9 mouse cellular contexts compared by ENCODE assay signal in genomic region chr10:95898471-95899154, GRCm38 (mm10). TPM values are rescaled to one million over a fixed set of nuclear protein-coding genes. Genes with fewer than 3 reads are reported as not detected.
DNase-seq lines count a peak whose midpoint lies in the region; ATAC-seq and TF ChIP-seq lines count a peak whose summit lies in the region.
"Had no signal": no experiment of that assay in that cellular context is flagged by ENCODE, and none has a peak within 500 bp of the region (broad histone marks: within the 10 kb centered on the region; RNA-seq: fewer than 3 reads in every experiment).

No protein-coding gene starts in this region.

- no peaks in the 10 kb centered on the region for H3K9me3 ChIP-seq in embryonic facial prominence, embryonic 11.5 days (replicated peaks; ENCODE audit: control insufficient read depth, low read length)
- no peaks in the 10 kb centered on the region for H3K9me3 ChIP-seq in embryonic facial prominence, embryonic 10.5 days
- H3K9me3 ChIP-seq in midbrain, embryonic 13.5 days, result no peaks in the 10 kb centered on the region
- no peaks in the 10 kb centered on the region for H3K9me3 ChIP-seq in midbrain, embryonic 10.5 days (replicated peaks)
- no peaks in the 10 kb centered on the region for H3K9me3 ChIP-seq in intestine, embryonic 15.5 days
- H3K9me3 ChIP-seq: stomach, embryonic 15.5 days had no signal

- H3K27ac ChIP-seq in embryonic facial prominence, embryonic 11.5 days (replicated peaks; ENCODE audit: low read depth, low read length), result no peak overlapping the region
- no peak overlapping the region for H3K27ac ChIP-seq in embryonic facial prominence, embryonic 10.5 days (replicated peaks)
- no peak overlapping the region for H3K27ac ChIP-seq in midbrain, embryonic 13.5 days
- H3K27ac ChIP-seq in midbrain, embryonic 10.5 days (replicated peaks), result no peak overlapping the region
- H3K27ac ChIP-seq in bone marrow macrophage, adult 2 months (ENCODE audit: insufficient read depth, low read depth, low read length), result no peak overlapping the region
- no peak overlapping the region for H3K27ac ChIP-seq in intestine, embryonic 15.5 days
- H3K27ac ChIP-seq: stomach, embryonic 15.5 days had no signal

- H3K27me3 ChIP-seq in embryonic facial prominence, embryonic 11.5 days (ENCODE audit: control insufficient read depth, insufficient read depth, low read length), result no peaks in the 10 kb centered on the region
- H3K27me3 ChIP-seq in embryonic facial prominence, embryonic 10.5 days (replicated peaks; ENCODE audit: low read depth, poor library complexity, severe bottlenecking), result peaks cover 4% of the 10 kb centered on the region; the same call in 1 of the 2 replicates
- no peaks in the 10 kb centered on the region for H3K27me3 ChIP-seq in midbrain, embryonic 13.5 days
- H3K27me3 ChIP-seq in midbrain, embryonic 10.5 days (ENCODE audit: low read depth, poor library complexity, severe bottlenecking), result 0 out of 2 replicates have a peak, but pooled peaks cover under 1% of the 10 kb centered on the region
- no peaks in the 10 kb centered on the region for H3K27me3 ChIP-seq in intestine, embryonic 15.5 days (replicated peaks)
- H3K27me3 ChIP-seq: stomach, embryonic 15.5 days had no signal

- WGBS in embryonic facial prominence, embryonic 11.5 days, result 72% methylated on average over 5 of the region's 5 CpGs
- 71% methylated on average over 5 of the region's 5 CpGs for WGBS in embryonic facial prominence, embryonic 10.5 days
- WGBS in midbrain, embryonic 13.5 days, result 72% methylated on average over 5 of the region's 5 CpGs
- 70% methylated on average over 5 of the region's 5 CpGs for WGBS in midbrain, embryonic 10.5 days
- WGBS in intestine, embryonic 15.5 days, result 63% methylated on average over 5 of the region's 5 CpGs

- no peak overlapping the region for H3K4me3 ChIP-seq in embryonic facial prominence, embryonic 11.5 days (ENCODE audit: low read depth, low read length)
- no peak overlapping the region for H3K4me3 ChIP-seq in embryonic facial prominence, embryonic 10.5 days
- no peak overlapping the region for H3K4me3 ChIP-seq in midbrain, embryonic 13.5 days (replicated peaks)
- no peak overlapping the region for H3K4me3 ChIP-seq in midbrain, embryonic 10.5 days
- H3K4me3 ChIP-seq in bone marrow macrophage, adult 2 months (ENCODE audit: insufficient read depth, low read length), result no peak overlapping the region
- no peak overlapping the region for H3K4me3 ChIP-seq in intestine, embryonic 15.5 days (replicated peaks)
- H3K4me3 ChIP-seq: stomach, embryonic 15.5 days had no signal

- peak; percentile 56 for DNase-seq in embryonic facial prominence, embryonic 11.5 days (ENCODE audit: low spot score)
- no peak for DNase-seq in embryonic facial prominence, embryonic 10.5 days (ENCODE audit: low spot score)
- no peak for DNase-seq in midbrain, embryonic 10.5 days (ENCODE audit: low spot score)
- peak; percentile 47 for DNase-seq in lung, postnatal 10 days
- DNase-seq in ovary, adult 18-20 months (ENCODE audit: low spot score), result no peak

- H3K4me1 ChIP-seq in embryonic facial prominence, embryonic 11.5 days (ENCODE audit: control insufficient read depth, insufficient read depth, low read length), result no peaks in the 10 kb centered on the region
- peaks cover 7% of the 10 kb centered on the region for H3K4me1 ChIP-seq in embryonic facial prominence, embryonic 10.5 days
- peaks cover 4% of the 10 kb centered on the region for H3K4me1 ChIP-seq in midbrain, embryonic 13.5 days (replicated peaks)
- H3K4me1 ChIP-seq in midbrain, embryonic 10.5 days, result peaks cover 6% of the 10 kb centered on the region; the same call in 1 of the 2 replicates
- H3K4me1 ChIP-seq in bone marrow macrophage, adult 2 months (ENCODE audit: control insufficient read depth, insufficient read depth, low read length), result no peaks in the 10 kb centered on the region
- peaks cover 6% of the 10 kb centered on the region for H3K4me1 ChIP-seq in intestine, embryonic 15.5 days (replicated peaks)
- H3K4me1 ChIP-seq: stomach, embryonic 15.5 days had no signal

- no peak for TF ChIP-seq POLR2A in bone marrow macrophage, adult 2 months (IDR thresholded peaks at IDR 0.05; ENCODE audit: borderline replicate concordance, low read depth, low read length)

- no peak overlapping the region for H3K4me2 ChIP-seq in embryonic facial prominence, embryonic 11.5 days (ENCODE audit: low read depth, low read length)
- no peak overlapping the region for H3K4me2 ChIP-seq in midbrain, embryonic 13.5 days (replicated peaks)
- H3K4me2 ChIP-seq in intestine, embryonic 15.5 days (replicated peaks), result no peak overlapping the region
- H3K4me2 ChIP-seq: stomach, embryonic 15.5 days had no signal

- TF ChIP-seq CTCF in bone marrow macrophage, adult 2 months (IDR thresholded peaks at IDR 0.05; ENCODE audit: low read depth, low read length), result peak; percentile 37

- H3K36me3 ChIP-seq in embryonic facial prominence, embryonic 11.5 days (replicated peaks; ENCODE audit: control insufficient read depth, insufficient read depth, low read depth, low read length), result no peaks in the 10 kb centered on the region
- H3K36me3 ChIP-seq in embryonic facial prominence, embryonic 10.5 days (replicated peaks), result no peaks in the 10 kb centered on the region
- H3K36me3 ChIP-seq in midbrain, embryonic 13.5 days, result no peaks in the 10 kb centered on the region
- no peaks in the 10 kb centered on the region for H3K36me3 ChIP-seq in midbrain, embryonic 10.5 days
- H3K36me3 ChIP-seq in intestine, embryonic 15.5 days, result no peaks in the 10 kb centered on the region
- H3K36me3 ChIP-seq: stomach, embryonic 15.5 days had no signal

- no peak for ATAC-seq in embryonic facial prominence, embryonic 11.5 days (replicated peaks; ENCODE audit: insufficient number of reproducible peaks, low FRiP score, low TSS enrichment, low read depth)
- ATAC-seq in midbrain, embryonic 13.5 days, result 0 out of 2 replicates have a peak, but pooled peaks have one; percentile 24
- 0 out of 2 replicates have a peak, but pooled peaks have one; percentile 47 for ATAC-seq in intestine, embryonic 15.5 days

- no peak overlapping the region for H3K9ac ChIP-seq in embryonic facial prominence, embryonic 11.5 days (replicated peaks; ENCODE audit: low read length)
- H3K9ac ChIP-seq in midbrain, embryonic 13.5 days (replicated peaks), result no peak overlapping the region
- no peak overlapping the region for H3K9ac ChIP-seq in intestine, embryonic 15.5 days
- H3K9ac ChIP-seq: stomach, embryonic 15.5 days had no signal

RNA-seq across cellular contexts. Expression of gene Eea1, which starts 41.8 kb away (rescaled TPM):
- polyA plus RNA-seq in embryonic facial prominence, embryonic 11.5 days (2014; fragmentation: Nextera tagmentation; extraction: Ambion mirVana), result 11.8 and 12.8 TPM in 2 replicates
- 9.0 and 10.2 TPM in 2 replicates for polyA plus RNA-seq in embryonic facial prominence, embryonic 10.5 days (2016; fragmentation: Nextera tagmentation; extraction: Ambion mirVana)
- polyA plus RNA-seq in midbrain, embryonic 13.5 days (2015; fragmentation: Nextera tagmentation; extraction: Ambion mirVana), result 18.9 and 19.2 TPM in 2 replicates
- 10.1 and 11.4 TPM in 2 replicates for polyA plus RNA-seq in midbrain, embryonic 10.5 days (2016; fragmentation: Nextera tagmentation; extraction: Ambion mirVana)
- 37.9 and 43.9 TPM in 2 replicates for polyA plus RNA-seq in bone marrow macrophage, adult 2 months (2012; ENCODE audit: insufficient read depth, insufficient read length, missing spikeins)
- polyA plus RNA-seq in intestine, embryonic 15.5 days (2015; fragmentation: Nextera tagmentation; extraction: Ambion mirVana), result 19.9 and 22.4 TPM in 2 replicates

RNA-seq across cellular contexts. Expression of gene Gm33543, which starts 55.9 kb away (rescaled TPM):
- polyA plus RNA-seq in embryonic facial prominence, embryonic 11.5 days (2014; fragmentation: Nextera tagmentation; extraction: Ambion mirVana), result not detected in 2 replicates
- polyA plus RNA-seq in embryonic facial prominence, embryonic 10.5 days (2016; fragmentation: Nextera tagmentation; extraction: Ambion mirVana), result not detected in 2 replicates
- polyA plus RNA-seq in midbrain, embryonic 13.5 days (2015; fragmentation: Nextera tagmentation; extraction: Ambion mirVana), result not detected in 2 replicates
- not detected in 2 replicates for polyA plus RNA-seq in midbrain, embryonic 10.5 days (2016; fragmentation: Nextera tagmentation; extraction: Ambion mirVana)
- polyA plus RNA-seq in bone marrow macrophage, adult 2 months (2012; ENCODE audit: insufficient read depth, insufficient read length, missing spikeins), result not detected in 2 replicates
- polyA plus RNA-seq in intestine, embryonic 15.5 days (2015; fragmentation: Nextera tagmentation; extraction: Ambion mirVana), result not detected in 2 replicates
- polyA plus RNA-seq: stomach, embryonic 15.5 days had no signal

Comparison
In these comparisons a context has a peak if more than half of its experiments do, and no peak if none do; other contexts are left out.
1. DNase-seq: peak in embryonic facial prominence, embryonic 11.5 days (single experiment) and lung, postnatal 10 days (single experiment); none in embryonic facial prominence, embryonic 10.5 days (single experiment), midbrain, embryonic 10.5 days (single experiment) and ovary, adult 18-20 months (single experiment).